Mouse (Mus musculus): ENCODE measurements at regions not wholly inside any gene's neighbourhood (a gene's known extent, or its start where the extent isn't known, plus 50 kb on each side); places are given as distances from the start of the nearest gene placed in this dataset.

DNA sequence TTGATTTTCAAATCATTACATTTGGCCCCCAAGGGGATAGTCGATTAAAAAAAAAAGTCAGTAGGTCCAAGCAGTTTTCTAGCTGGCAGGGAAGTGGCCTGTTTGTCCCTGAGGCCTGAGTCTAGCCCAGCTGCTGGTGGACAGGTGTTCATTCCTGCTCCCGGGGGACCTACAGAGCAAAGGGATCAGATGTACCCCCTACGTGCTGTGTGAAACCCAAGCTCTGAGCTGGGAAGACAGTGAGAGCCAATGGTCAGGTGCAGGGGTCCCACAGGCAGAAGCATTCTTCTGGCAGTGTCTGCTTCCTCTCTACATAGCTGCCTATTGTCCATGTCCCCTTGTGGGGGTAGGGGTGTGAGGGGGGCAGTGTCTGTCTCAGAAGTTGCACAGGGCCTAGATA, 653.2 kb upstream of the 3110018I06Rik start:
- TF ChIP-seq GATA4 (IDR thresholded peaks at IDR 0.05; ENCODE audit: insufficient replicate concordance, low read length) = no peak

DNA sequence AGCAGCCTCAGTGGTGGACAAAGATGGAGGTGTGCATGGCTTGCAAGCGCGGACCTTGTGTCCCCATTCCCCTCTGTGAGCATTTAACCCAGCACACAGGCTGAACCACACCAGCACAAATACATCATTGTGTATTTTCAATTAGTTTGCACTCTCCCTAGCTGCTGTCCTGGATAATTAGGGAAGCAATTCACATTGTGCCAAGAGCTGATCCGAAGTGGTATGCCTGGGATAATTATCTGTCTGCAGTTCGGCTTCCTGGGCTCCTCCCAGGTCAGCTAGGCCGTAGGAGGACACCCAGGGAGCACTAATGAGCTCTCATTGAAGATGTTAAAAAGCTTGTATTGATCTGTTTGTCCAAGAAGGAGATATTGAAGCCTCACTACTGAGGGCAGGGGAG, 648.8 kb upstream of the 3110018I06Rik start:
- TF ChIP-seq GATA4 (IDR thresholded peaks at IDR 0.05; ENCODE audit: insufficient replicate concordance, low read length) = no peak

DNA sequence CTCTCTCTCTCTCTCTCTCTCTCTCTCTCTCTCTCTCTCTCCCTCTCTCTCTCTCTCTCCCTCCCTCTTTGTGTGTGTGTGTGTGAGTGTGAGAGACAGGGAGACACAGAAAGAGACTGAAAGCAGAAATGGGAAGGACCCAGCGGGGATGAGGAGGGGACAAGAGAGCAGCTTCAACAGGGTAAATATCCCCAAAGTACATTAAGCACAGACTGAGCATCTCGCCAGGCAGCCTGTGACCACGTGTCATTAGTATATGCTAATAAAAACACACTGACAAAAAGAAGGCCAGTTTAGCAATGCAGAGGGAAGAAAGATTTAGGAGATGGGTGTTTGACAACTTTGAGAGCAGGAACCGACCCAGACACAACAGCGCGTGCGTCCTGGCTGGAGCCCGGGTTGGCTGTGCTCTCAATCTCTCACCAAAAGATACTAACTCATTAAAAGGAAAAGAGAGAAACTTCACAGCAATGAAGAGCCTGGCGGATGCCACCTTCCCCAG, 648.2 kb upstream of the 3110018I06Rik start:
- no peak for TF ChIP-seq GATA4 (IDR thresholded peaks at IDR 0.05; ENCODE audit: insufficient replicate concordance, low read length)

DNA sequence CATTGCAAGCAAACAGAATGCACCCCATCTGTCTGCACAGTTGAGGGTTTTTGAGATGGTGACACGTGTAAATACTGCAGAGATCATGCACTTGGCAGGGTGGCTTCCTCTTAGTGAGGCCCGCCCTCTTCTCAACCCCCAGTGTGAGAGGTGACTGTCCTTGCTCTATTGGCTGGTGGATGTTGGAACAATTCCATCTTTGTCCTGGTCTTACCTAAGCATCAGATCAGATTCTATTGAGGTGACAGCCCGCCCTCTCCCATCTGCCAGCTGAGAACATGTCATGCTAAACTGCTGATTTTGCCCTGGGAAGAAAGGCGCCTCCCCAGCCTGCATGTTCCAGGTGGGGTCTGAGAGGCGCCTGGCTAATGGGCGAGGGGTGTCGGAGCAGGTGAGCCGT, 646.4 kb upstream of the 3110018I06Rik start:
- TF ChIP-seq GATA4 (IDR thresholded peaks at IDR 0.05; ENCODE audit: insufficient replicate concordance, low read length) = no peak

DNA sequence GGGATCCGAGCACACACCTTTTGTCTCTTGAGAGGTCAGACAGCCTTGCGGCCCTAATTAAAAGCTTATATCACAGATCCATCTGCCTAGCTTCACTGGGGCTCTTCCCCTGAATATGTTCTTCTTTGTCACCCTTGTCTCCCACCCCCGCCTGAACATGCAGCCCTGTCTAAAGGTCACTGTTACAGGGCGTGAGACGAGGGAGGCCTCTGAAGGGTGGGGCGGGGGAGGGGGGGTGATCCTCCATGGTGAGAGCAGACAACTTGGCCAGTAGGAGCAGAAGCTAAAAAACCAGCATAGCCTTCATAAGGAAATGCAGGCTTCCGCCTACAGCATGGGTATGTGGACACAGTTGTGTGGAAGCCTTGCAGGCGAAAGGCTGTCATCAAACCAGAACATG, 646.0 kb upstream of the 3110018I06Rik start:
- TF ChIP-seq GATA4 (IDR thresholded peaks at IDR 0.05; ENCODE audit: insufficient replicate concordance, low read length) = no peak

DNA sequence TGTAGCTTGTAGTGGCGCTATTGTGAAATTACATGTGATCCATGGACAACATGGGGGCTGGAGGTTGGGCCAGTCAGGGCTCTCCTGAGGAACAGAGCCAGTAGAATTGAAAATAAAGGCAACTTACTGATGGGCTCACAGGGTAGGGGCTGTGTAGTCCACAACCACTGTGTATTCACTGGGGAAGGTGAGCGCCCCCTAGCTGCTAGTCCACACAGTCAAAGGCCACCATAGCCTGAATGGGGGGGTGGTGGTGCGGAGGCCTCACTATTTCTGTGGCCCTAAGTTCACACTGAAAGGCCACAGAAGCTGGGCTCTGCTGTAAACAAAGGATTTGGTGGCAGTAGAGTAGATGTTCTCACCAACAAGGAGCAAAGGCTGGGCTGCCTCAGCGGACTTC, 636.8 kb upstream of the 3110018I06Rik start:
- no peak for TF ChIP-seq GATA4 (IDR thresholded peaks at IDR 0.05; ENCODE audit: insufficient replicate concordance, low read length)

DNA sequence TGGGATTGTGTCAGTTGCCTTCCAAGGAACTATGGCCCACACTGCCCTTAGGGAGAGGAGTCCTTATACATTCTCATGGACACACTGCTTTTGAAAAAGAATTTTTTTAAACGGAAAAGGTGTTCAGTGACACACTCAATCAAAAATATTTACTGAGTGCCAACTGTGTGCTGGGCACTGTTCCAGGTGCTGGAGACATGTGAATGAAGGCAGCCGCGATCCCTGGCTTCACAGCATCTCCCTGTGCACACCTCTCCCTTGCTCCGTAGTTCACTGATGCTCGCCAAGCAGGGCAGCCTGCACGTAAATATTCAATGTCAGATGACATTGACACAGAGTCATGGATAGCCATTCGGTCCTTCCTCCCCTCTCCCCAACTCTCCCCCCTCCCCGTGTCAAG, 635.7 kb upstream of the 3110018I06Rik start:
- TF ChIP-seq GATA4 (IDR thresholded peaks at IDR 0.05; ENCODE audit: insufficient replicate concordance, low read length) = no peak

DNA sequence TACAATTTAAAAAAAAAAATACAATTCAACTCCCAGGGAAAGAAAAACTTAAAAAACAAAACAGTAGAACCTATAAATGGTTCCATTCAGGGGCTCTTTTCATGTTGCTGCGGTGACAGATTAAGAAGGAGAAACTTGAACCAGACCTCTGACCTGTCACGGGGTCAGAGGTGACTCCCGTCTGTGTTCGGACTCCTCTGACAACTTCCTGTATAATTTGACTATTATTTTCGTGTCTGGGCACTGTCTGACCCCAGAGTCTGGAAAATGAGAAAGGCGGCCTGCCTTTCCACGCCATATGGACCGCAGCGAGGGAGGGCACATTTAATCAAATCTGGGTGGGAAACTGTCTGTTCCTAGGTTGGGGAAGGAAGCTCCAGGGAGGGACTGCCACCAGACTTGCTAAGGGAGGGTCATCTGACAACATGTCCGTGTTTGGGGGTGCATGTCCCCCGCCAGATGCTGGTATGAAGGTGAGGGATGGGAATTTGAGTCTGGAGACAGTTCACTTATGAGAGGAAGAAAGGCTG, 634.7 kb upstream of the 3110018I06Rik start:
- TF ChIP-seq GATA4 (IDR thresholded peaks at IDR 0.05; ENCODE audit: insufficient replicate concordance, low read length) = no peak

DNA sequence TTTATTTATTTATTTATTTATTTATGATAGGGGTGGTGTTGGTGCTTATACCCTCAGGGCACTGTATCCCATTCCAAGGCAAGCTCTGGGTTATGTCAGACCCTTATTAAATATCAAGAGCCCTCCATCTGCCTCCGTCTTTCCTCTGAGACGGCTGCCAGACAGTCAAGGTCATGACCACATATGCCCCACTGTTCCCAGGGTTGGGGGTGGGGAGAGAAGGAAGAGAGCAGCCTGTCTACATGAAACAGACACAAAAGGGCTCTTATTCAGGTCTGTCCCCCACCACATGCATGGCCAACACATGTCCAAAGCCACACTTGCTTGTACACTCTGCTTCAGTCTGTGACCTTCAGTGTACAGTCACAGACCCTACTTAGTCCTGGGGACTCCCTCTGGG, 632.9 kb upstream of the 3110018I06Rik start:
- TF ChIP-seq GATA4 (IDR thresholded peaks at IDR 0.05; ENCODE audit: insufficient replicate concordance, low read length) = no peak

DNA sequence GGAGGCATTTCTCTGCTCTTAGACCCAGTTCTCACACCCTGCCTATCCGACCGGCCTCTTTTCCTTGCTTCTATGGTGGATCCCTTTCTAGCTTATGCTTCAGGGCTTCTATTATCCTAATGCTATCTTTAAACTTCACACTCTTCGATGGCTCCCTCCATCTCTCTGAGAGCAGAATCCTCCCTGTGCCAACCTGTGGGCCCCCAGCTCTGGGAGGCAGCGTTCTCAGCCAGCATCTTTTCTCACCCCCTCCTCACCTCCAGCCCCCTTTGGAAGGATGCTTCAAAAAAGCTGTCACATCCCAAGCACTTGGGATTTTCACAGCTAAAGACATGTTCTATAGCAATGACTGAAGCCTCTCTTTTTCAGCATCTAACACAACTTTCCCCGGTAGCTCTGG, 626.8 kb upstream of the 3110018I06Rik start:
- no peak for TF ChIP-seq GATA4 (IDR thresholded peaks at IDR 0.05; ENCODE audit: insufficient replicate concordance, low read length)

DNA sequence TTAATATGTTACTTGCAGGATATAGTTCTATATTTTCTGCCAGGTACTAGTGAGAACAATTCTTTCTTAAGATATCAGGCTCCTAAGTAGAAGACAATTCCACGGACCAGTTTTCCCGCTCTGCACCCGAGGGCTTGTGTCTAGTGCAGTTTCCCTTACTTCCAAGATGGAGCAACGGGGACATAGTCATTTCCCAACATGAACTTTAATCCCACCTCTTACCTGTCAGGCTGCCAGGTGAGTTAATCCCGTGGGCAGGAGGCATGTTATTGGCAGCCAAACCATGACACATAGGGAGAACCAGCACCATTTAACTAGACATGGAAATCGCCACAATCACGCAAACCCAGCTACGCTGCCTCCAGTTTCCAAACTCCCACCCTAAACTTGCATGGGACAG, 624.4 kb upstream of the 3110018I06Rik start:
- no peak for TF ChIP-seq GATA4 (IDR thresholded peaks at IDR 0.05; ENCODE audit: insufficient replicate concordance, low read length)

DNA sequence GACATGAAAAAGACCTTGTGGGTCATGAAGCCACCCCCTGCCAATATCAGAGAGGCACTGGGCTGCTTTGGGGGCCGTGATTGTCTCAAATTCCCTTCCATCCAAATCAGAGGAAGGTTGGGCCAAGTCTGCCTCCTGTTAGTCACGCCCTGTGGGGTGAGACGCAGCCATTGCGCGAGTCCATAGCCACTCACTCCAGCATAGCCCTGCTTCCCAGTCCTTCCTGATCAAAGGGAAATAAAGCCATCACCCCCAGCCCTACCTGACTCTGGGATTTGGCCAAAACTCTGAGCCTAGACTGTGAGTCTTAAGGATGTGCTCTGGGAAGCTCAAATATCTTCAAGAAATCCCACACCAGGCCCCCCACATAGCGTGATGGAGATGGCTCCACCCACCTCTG, 620.4 kb upstream of the 3110018I06Rik start:
- TF ChIP-seq GATA4 (IDR thresholded peaks at IDR 0.05; ENCODE audit: insufficient replicate concordance, low read length) = no peak

DNA sequence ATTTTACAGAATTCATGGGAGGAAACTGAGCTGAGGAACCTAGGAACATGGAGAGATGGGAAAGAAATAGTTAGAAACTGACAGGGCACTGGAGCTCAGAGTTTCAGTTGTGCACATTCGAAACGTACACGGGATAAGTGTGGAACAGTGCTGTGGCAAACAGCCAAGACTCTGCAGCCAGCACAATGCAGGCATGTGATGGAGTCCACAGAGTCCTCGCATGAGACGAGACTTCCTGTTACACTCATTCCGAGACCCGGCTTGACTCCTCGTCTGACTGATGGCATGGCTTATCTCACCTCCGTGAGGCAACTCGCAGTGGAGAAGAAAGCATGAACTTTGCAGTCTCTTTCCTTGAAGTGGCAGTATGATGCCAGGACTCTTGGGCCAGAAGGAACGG, 617.0 kb upstream of the 3110018I06Rik start:
- TF ChIP-seq GATA4 (IDR thresholded peaks at IDR 0.05; ENCODE audit: insufficient replicate concordance, low read length) = no peak

DNA sequence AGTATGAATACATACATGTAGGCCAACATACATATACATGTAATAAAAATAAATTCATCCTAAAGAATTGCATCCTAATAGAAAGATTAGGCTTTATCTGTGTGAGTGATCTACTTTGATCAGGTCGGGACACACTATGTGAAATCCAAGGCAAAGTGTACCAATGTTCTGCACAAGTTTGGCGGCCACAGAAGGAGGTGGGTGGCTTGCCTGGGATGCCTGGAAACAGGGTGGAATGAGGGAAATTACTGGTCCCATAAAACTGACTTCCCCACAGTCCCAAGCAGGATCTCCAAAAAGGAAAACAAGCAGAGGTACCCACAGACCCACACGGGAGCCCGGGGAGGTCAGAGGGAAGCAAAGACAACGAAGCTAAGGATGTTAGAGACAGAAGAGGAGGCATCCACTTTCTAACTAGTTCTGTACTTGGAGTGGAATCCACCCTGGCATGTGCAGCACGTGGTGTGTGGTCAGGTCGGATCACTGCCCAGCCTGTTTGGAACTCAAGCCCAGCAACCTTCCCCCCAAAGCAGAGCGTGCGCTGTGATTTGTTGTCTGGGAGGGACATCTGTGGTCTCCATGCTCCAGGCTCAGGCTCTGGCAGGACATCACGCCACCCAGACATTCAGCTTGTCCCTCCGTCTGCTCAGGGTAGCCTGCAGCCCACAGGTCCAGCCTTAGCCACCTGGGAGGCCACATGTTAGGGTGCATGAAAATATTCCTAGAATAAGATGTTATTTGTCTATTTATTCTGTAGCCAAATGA, 615.3 kb upstream of the 3110018I06Rik start:
- no peak for TF ChIP-seq GATA4 (IDR thresholded peaks at IDR 0.05; ENCODE audit: insufficient replicate concordance, low read length)

DNA sequence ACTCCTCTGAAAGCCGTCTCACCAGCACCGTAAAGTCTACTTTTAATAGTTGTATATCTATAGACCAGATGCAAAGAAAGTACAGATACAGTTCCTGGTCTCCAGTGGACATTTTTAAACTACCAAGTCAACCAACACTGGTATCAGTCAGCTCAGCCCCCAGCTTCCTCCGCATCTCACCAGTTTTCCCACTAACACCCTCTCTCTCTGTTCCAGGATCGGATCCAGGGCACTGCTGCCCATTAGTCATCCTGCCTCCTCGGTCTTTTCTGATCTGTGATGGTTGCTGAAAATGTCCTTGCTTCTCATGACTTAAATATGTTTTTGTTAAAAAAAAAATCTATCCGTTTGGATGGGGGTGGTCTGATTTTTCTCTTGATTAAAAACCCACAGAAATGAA, 598.1 kb upstream of the 3110018I06Rik start:
- TF ChIP-seq GATA4 (IDR thresholded peaks at IDR 0.05; ENCODE audit: insufficient replicate concordance, low read length) = no peak

DNA sequence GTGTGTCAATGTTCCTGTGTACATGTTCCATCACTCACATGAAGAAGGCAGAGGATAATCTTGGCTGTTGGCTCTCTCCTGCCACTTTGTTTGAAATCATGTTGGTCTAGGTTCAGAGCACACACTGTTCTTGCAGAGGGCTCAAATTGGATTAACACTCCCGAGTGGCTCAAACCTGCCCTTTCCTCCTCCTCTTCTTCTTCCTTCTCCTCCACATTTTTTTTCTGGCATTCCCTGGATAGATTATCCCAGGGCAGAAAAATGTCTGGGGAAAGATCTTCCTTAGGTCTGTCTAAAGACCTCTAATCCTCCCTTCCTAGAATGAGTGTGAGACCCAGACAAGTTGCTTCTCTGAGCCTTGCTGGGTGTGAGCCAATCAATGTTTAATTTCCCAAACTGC, 594.4 kb upstream of the 3110018I06Rik start:
- TF ChIP-seq GATA4 (IDR thresholded peaks at IDR 0.05; ENCODE audit: insufficient replicate concordance, low read length) = no peak

DNA sequence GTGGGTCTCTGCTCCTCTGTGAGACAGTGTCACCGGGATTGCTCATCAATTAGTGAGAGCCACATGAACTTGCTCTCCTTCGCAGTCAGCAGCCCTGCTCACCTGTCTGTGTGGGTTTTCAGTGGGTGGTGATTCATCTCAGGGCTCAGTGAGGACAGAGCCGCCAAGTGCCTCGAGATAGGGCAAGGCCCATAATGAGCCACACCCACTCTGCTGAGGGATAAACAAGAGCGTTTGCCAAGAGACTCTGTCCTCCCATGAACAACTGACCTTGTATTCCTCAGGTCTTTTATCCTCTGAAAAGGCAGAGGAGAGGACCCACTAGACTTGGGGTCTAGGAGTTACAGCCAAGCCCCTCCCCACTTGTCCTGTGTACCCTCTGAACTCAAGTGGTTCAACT, 584.2 kb upstream of the 3110018I06Rik start:
- no peak for TF ChIP-seq GATA4 (IDR thresholded peaks at IDR 0.05; ENCODE audit: insufficient replicate concordance, low read length)

Data from liver, adult (tissue).